Mouse (Mus musculus): ENCODE measurements around the gene Sycp3. TPM values are rescaled to one million over a fixed set of nuclear protein-coding genes. Genes with fewer than 3 reads are reported as not detected.
"Not testable (repeated sequence)": the region's sequence is repeated elsewhere in the genome, so short reads cannot be mapped to it uniquely, and the experiment has no call there.

The Sycp3 gene
- total RNA-seq, 2 experiments from 2014 or later: 0.44 to 1.4 TPM

DNA sequence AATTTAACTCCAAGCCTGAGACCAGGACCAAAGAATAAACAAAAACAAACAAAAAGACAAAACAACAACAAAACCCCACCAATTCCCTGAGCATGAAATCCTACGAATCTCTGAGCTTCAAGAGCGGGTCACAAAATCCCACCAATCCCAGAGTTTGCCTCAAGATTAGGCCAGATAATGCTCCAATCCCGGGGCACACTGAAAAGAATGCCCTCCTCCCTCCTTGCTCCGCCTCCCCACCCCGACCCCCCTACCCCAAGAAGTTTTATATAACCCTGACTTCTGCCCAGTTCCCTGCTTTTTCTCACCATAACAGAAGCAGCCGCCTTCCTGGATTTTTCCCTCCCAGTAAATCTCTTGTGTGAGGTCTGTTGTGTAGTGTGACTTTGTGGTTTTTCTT lies 1.6 kb upstream of the Sycp3 start:
- Histone ChIP-seq H3K4me3 (no peak overlapping the region), H3K27ac (no peak overlapping the region)
- TF ChIP-seq CTCF (conservative IDR thresholded peaks at IDR 0.05): no peak
- no peak for DNase-seq (ENCODE audit: low spot score in 2 of 2)

DNA sequence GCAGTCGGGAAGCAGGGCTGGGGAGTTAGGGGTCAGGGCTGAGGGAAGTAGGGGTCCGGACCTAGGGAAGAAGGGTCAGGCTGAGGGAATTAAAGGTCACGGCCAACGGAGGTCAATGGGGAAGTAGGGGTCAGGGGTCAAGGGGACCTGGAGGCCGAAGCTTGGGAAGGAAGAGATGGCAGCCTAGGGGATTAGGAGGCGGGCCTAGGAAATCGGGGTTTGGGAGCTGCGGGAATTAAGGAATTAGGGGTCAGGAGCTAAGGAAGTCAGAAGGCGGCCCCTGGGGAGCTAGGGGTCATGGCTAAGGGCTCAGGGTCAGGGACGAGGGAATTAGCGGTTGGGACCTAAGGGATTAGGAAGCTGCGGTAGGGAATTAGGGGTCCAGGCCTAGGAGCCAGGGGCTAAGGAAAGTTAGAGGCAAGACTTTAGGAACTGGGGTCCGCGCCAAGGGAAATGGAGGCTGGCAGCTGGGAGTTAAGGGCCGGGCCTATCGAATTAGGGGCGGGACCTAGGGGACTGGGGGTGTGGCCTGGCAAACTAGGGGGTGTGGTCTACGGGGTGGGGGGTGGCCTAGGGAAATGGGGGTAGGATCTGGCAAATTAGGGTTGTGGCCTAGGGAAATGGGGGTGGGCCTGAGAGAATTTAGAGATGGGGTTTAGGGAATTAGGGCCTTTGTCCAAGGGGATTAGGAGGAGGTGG lies 902 bp downstream of the Sycp3 start:
- DNase-seq (ENCODE audit: low spot score in 2 of 2): no peak
- no peak for TF ChIP-seq CTCF (conservative IDR thresholded peaks at IDR 0.05)
- no peak overlapping the region for H3K27ac ChIP-seq
- no peak overlapping the region for H3K4me3 ChIP-seq

DNA sequence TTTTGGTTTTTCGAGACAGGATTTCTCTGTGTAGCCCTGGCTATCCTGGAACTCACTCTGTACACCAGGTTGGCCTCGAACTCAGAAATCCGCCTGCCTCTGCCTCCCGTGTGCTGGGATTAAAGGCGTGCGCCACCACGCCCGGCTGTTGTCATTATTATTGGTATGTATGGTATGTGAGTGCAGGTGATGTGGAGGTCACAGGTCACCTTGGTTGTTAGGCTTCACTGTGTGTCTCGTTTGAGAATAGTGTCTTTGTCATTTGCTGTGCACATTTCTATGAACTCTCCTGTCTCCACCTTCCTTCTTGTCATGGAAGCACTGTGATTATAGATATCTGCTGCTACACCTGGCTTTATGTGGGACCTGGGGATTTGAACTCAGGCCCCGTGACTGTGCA lies 23.5 kb downstream of the Sycp3 start:
- not testable (repeated sequence) for DNase-seq (ENCODE audit: low spot score in 2 of 2); H3K4me3 ChIP-seq; H3K27ac ChIP-seq

DNA sequence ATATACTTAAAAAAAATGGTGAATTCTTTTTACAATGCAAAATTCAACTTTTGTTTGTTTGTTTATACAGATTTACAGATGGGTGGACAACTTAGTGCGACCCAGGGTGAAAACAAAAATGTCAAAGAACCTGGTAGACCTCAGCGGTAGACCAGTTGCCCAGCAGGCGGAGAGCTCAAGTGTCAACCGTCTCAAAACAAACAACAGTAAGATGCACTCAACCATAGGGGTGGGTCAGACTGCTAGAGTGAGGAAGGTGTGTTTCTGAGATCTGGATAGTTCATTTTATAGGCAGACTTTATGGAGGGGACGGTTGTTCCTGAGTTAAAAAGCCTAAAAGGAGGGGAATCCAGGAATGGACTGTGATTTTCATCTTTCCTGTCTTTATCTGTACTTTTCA lies 29.3 kb downstream of the Sycp3 start:
- TF ChIP-seq CTCF (conservative IDR thresholded peaks at IDR 0.05): no peak
- H3K27ac ChIP-seq: no peak overlapping the region
- no peak for DNase-seq (ENCODE audit: low spot score in 2 of 2)
- H3K4me3 ChIP-seq: no peak overlapping the region

DNA sequence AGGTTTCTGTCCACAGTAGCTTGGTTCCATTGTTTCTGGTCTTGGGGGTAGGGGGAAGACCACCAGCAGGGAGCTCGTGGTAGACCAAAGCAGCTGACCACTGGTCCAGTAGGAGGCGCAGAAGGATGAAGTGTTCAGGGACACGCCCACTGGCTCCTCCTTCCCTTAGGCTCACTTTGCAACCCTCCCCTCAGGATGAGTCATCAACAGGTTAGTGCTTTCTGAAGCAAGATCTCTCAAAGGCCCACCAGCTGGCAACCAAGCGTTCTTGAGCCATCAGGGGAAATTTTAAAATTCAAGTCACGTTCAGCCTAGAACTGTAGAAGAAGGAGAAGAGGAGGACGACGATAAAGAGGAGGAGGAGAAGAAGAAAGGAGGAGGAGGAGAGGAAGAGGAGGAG lies 32.3 kb downstream of the Sycp3 start:
- Histone ChIP-seq H3K4me3 (no peak overlapping the region), H3K27ac (no peak overlapping the region)
- no peak for DNase-seq (ENCODE audit: low spot score in 2 of 2)
- no peak for TF ChIP-seq CTCF (conservative IDR thresholded peaks at IDR 0.05)

DNA sequence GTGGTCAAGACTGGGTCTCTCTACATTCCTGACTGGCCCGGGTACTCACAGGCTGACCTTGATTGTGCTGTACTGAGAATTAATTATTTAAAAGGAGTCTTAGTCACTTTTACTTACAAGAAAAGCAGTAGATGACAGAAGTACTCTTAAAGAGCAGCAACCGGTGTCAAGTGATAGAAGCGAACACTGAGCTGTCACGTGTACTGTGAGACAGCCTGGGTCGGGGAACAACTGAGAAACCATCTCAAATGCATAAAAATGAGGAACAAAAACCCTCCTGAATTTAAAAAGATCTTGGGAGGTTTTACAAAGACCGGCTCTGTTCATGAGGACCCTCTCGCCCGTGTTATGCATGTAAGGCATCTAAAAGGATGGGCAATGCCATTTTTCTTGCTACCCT lies 33.3 kb downstream of the Sycp3 start:
- no peak for DNase-seq (ENCODE audit: low spot score in 2 of 2)
- TF ChIP-seq CTCF (conservative IDR thresholded peaks at IDR 0.05): no peak
- Histone ChIP-seq H3K4me3 (no peak overlapping the region), H3K27ac (no peak overlapping the region)

DNA sequence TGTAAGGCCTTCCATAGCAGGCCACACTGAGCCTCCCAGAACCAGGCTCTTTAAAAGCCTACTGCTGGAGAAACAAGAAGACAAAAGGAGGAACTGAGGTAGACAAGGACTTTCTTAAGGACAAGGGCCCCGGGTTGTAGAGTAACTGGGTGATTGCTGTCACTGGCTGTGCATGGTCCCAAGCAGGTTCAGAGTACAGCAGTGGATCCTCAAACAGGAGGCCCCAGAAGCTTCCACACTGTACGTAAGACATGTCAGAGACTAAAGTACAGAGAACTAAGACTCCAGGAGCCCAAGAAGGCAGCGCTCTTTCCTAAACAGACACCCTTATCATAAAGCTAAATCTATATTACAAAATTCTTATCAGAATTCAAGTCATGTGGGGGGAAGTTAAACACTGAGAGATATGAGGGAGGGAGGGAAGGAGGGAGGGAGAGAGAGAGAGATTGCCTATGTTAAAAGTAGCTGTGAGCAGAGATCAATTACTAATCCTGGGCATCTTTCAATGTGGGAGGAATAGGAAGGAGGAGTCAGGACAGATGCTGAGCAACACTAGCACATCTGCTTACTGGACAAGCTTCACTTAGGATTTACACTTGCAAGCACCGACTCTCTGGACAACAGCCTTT lies 35.7 kb downstream of the Sycp3 start:
- H3K4me3 ChIP-seq: no peak overlapping the region
- TF ChIP-seq CTCF (conservative IDR thresholded peaks at IDR 0.05): no peak
- no peak for DNase-seq (ENCODE audit: low spot score in 2 of 2)
- H3K27ac ChIP-seq: no peak overlapping the region

DNA sequence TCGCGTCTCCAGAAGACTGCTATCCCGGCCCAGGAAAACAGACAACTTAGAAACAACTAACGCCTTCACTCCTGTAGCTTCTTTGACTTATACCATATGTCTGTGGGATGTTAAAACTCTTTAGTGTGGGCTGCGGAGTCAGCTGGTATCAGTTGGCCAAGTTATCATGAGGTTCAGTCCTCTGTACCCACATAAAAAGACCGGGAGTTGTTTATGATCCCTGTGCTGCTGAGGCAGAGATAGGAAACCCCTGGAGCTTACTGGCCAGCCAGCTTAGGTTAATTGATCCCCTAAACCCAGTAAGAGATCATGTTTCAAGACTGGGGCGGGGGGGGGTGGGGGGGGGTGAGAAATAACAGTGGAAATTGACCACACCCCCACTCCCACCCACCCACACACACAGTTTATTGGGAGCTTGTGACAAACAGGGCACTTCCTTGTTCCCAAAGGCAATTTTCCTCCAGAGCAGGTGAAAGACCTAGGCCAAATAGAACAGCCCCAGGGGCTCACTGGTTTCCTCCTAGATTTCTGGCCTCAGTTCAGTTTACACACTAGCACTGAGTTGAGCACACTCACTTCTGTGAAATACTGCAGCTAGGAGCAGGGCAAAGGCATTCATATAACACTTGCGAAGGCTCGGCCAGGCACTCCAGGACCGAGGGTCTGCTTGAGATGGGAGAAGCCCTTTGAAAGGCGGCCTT lies 37.6 kb downstream of the Sycp3 start:
- Histone ChIP-seq H3K27ac (no peak overlapping the region), H3K4me3 (no peak overlapping the region)
- no peak for DNase-seq (ENCODE audit: low spot score in 2 of 2)
- TF ChIP-seq CTCF (conservative IDR thresholded peaks at IDR 0.05): no peak

DNA sequence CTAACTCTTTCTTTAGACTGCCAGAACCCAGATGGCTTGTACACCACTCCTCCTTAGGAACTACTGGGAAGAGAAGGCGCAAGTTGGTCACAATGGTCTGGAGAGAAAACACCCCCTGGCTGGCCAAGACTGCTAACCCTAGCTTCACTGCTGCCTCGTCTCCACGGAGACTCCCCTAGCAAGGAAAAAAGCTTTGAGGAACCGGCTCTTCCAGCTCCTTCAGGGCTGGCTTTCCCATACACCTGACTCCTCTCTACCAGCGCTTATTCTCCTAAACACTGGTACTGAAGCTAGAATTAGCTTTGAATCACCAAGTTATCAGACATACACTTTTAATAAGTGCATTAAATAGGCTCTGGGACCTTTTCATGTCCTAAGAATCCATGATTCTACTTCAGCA lies 40.6 kb downstream of the Sycp3 start:
- H3K4me3 ChIP-seq: no peak overlapping the region
- H3K27ac ChIP-seq: no peak overlapping the region
- TF ChIP-seq CTCF (conservative IDR thresholded peaks at IDR 0.05): no peak
- DNase-seq (ENCODE audit: low spot score in 2 of 2): no peak

DNA sequence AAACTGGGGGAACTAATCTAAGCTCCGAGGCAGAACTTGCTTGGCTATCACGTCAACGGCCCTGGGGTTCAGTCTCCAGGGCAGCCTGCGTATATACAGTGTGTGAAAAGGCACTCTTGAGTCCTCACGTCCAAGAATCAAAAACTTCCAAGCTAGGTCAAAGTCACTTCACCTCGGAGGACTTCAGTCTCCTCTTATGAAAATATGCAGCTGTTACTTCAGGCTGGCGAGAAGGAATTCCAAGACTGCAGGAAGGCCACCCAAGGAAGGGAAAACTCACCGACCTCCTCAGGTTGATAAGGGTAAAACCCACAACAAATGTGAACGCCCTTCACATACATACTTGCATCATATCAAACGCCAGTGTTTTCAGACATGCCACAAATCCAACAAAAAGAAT lies 42.0 kb downstream of the Sycp3 start:
- no peak for TF ChIP-seq CTCF (conservative IDR thresholded peaks at IDR 0.05)
- no peak overlapping the region for H3K4me3 ChIP-seq
- DNase-seq (ENCODE audit: low spot score in 2 of 2): no peak
- no peak overlapping the region for H3K27ac ChIP-seq

DNA sequence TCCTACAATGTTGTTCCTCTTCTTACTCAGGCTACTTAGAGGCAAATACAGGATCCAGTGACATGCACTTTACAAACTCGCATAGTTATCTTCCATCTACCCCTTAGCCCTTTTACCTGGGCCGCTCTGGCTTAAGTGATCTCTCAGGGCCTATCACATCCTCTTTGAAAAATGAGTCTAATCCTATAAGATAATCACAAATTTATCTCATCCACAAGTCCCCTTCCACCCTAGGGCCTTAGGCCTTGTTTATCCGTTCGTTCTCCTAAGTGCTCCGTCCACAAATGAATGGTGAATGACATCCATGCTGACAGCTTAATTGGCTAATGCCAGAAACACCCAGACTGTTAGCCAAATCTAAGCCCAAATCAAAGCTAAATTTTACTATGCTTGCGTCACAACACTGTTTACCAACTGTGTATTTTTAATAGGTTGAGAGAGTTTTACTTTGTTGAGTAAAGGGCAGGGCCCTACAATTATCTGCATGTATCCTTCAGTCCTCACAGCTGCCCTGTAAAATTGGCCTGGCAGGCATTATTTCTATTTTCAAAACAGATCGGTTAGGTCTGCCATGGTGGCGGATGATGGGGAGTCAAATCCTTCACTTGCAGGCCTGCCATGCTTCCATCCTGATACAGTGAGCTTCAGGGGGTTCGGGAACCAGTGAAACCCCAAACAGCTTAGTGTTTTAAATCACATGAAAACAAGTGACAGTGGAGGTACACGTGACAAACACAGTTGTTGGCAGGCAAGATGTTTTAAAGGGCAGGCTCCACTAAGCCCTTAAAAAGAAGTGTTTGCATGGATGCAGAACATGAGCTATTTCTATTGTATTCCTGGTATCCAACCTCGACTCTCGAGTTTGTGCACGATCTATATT lies 42.8 kb downstream of the Sycp3 start:
- peak; percentile 23 for DNase-seq (ENCODE audit: low spot score in 2 of 2)
- peak overlapping the region; percentile 94 for H3K27ac ChIP-seq
- TF ChIP-seq CTCF (conservative IDR thresholded peaks at IDR 0.05): no peak
- H3K4me3 ChIP-seq: peak overlapping the region; percentile 99

DNA sequence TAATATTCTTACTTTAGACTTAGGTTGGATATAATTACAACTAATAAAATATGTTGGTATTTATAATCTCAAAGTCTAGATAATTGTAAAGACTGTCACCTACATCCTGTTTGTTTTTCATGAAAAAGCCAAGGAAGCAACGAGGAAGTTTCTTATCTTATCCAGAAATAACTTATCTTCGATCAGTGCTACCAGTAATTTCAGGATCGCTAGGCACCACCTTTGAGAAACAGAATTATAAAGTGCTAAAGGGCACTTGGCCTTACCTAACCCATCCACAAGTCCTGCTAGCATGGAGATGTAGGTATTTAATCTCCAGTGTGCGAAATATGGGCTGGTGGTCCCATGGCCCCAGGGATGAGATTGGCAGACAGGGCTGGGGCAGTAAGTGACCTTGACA lies 43.5 kb downstream of the Sycp3 start:
- TF ChIP-seq CTCF (conservative IDR thresholded peaks at IDR 0.05): no peak
- peak overlapping the region; percentile 94 for H3K27ac ChIP-seq
- DNase-seq (ENCODE audit: low spot score in 2 of 2): no peak
- H3K4me3 ChIP-seq: peak overlapping the region; percentile 99
